Mouse (Mus musculus): ENCODE data around the gene Pgm5.

Gene Pgm5

GRCm38 (mm10) chr19:24646162-24646829 is 215.4 kb downstream of the Pgm5 start:
- in situ Hi-C loops (cut with MboI; ENCODE audit: low pct_unique_long_range_greater_than_20kb in 1 of 2, low sequenced_read_pairs in 2 of 2, unreplicated experiment in 1 of 2): no loop called here

- in situ Hi-C loops (cut with MboI; ENCODE audit: low pct_unique_long_range_greater_than_20kb in 1 of 2, low sequenced_read_pairs in 2 of 2, unreplicated experiment in 1 of 2): no loop called here
Observed at GRCm38 (mm10) chr19:24644971-24645370, 216.7 kb downstream of the Pgm5 start.

- in situ Hi-C loops (cut with MboI; ENCODE audit: low pct_unique_long_range_greater_than_20kb in 1 of 2, low sequenced_read_pairs in 2 of 2, unreplicated experiment in 1 of 2): no loop called here
Observed at GRCm38 (mm10) chr19:24640982-24641381, 220.7 kb downstream of the Pgm5 start.

- in situ Hi-C loops (cut with MboI; ENCODE audit: low pct_unique_long_range_greater_than_20kb in 1 of 2, low sequenced_read_pairs in 2 of 2, unreplicated experiment in 1 of 2): no loop called here
Observed at GRCm38 (mm10) chr19:24637988-24638387, 223.7 kb downstream of the Pgm5 start.

GRCm38 (mm10) chr19:24636616-24637015 is 225.0 kb downstream of the Pgm5 start:
- in situ Hi-C loops (cut with MboI; ENCODE audit: low pct_unique_long_range_greater_than_20kb in 1 of 2, low sequenced_read_pairs in 2 of 2, unreplicated experiment in 1 of 2): no loop called here

- in situ Hi-C loops (cut with MboI; ENCODE audit: low pct_unique_long_range_greater_than_20kb in 1 of 2, low sequenced_read_pairs in 2 of 2, unreplicated experiment in 1 of 2): no loop called here
Observed at GRCm38 (mm10) chr19:24634602-24635001, 227.1 kb downstream of the Pgm5 start.

Measured in mouse embryonic stem cell (cell line).